Mouse (Mus musculus) stomach, embryonic 15.5 days (tissue): ENCODE results near the gene Nap1l1. TPM values are rescaled to one million over a fixed set of nuclear protein-coding genes. Genes with fewer than 3 reads are reported as not detected.
A peak's percentile ranks its signal among the peaks of the same experiment; 100 is the strongest.
"Not testable (repeated sequence)": the region's sequence is repeated elsewhere in the genome, so short reads cannot be mapped to it uniquely, and the experiment has no call there.

Experiments used
- ATAC-seq: fragments of 200-750 bp; cut with Nextera tagmentation; 2 replicates; pipeline ENCODE4 v1.8.0; 2017; ENCODE audit warnings: low read depth, moderate number of reproducible peaks, moderate TSS enrichment; ENCODE audit not compliant: insufficient read depth, low FRiP score
- H3K27ac ChIP-seq: fragments of 300-500 bp; sonication (generic); 2 replicates; pipeline ENCODE4 v1.5.1; 2015; ENCODE audit warnings: mild to moderate bottlenecking, inconsistent platforms
- H3K27me3 ChIP-seq: fragments of 300-500 bp; sonication (generic); replicated peaks from 2 replicates; pipeline ENCODE4 v1.6.1; 2015; ENCODE audit warnings: inconsistent platforms
- H3K36me3 ChIP-seq: fragments of 300-500 bp; sonication (generic); 2 replicates; pipeline ENCODE4 v1.6.1; 2015; ENCODE audit warnings: inconsistent platforms
- H3K4me1 ChIP-seq: fragments of 300-500 bp; sonication (generic); 2 replicates; pipeline ENCODE4 v1.6.1; 2015; ENCODE audit warnings: inconsistent platforms
- H3K4me2 ChIP-seq: fragments of 300-500 bp; sonication (generic); 2 replicates; pipeline ENCODE4 v1.6.1; 2015; ENCODE audit warnings: mild to moderate bottlenecking, inconsistent platforms
- H3K4me3 ChIP-seq: fragments of 300-500 bp; sonication (generic); replicated peaks from 2 replicates; pipeline ENCODE4 v1.5.1; 2015; ENCODE audit warnings: inconsistent platforms
- H3K9ac ChIP-seq: fragments of 300-500 bp; sonication (generic); 2 replicates; pipeline ENCODE4 v1.6.1; 2015; ENCODE audit warnings: inconsistent platforms
- H3K9me3 ChIP-seq: fragments of 300-500 bp; sonication (generic); 2 replicates; pipeline ENCODE4 v1.6.1; 2016; ENCODE audit warnings: inconsistent platforms
- WGBS: fragments of 180-500 bp; shearing (Covaris S2); methylation state at CpG from one replicate; pipeline ENCODE4 v1.1.7; 2015; 5-methylcytosine and 5-hydroxymethylcytosine counted together
- polyA plus RNA-seq: library from polyadenylated mRNA; unstranded; fragments of >200 nt; fragmentation: Nextera tagmentation; extraction: Ambion mirVana; gene quantifications from 2 replicates; pipeline ENCODE4 v1.2.1, GENCODE M21; 2015

The Nap1l1 gene
- 188 and 214 TPM in 2 replicates for polyA plus RNA-seq

DNA sequence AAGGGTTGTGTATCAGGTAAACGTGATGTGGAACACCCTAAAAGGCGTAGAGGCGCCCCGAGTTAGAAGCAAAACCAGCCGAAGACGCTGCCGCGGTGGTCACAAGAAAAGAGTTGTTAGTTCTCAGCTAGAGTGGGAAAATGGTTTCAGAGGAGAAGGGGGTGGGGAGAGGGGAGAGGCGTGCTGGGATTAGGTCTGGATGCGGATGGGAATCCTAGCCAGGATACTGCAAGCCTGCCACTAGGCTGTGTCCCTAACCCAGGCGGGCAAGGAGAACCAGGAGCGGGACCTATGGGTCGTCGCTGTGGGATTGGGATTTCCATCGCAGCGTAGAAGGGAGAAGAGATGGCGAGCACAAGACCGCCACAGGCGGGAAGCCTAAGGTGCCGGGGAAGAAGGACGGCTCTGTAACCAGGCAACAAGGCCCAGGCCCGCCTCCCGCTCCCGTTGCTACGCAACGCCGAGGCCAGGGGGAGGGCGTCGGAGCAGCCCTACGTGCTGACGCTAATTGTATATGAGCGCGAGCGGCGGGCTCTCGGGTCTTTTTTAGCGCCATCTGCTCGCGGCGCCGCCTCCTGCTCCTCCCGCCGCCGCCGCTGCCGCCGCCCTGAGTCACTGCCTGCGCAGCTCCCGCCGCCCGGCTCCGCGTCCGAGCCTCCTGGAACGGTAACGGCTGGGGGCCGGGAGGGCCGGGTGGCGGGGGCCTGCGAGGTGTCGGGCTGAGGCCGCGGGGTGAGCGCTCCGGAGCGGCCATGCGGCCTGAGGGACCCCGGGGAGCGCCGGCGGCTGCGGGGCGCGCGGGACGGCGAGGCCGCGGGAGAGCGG, at the start of gene Nap1l1:
Nap1l1 (plus strand) TSS at position 538 of the 825 bp plus-strand sequence.
- Histone ChIP-seq H3K9ac (peak within 1 kb of the TSS; percentile 64), H3K4me3 (peak within 1 kb of the TSS; percentile 82), H3K4me1 (peaks cover 21% of the 10 kb centered on the region; the same call in 1 of the 2 replicates), H3K27me3 (no peaks in the 10 kb centered on the region), H3K27ac (peak within 1 kb of the TSS; percentile 87), H3K4me2 (peak within 1 kb of the TSS; percentile 88), H3K9me3 (no peaks in the 10 kb centered on the region), H3K36me3 (no peaks in the 10 kb centered on the region)
- WGBS, result under 1% methylated on average over 75 of the region's 80 CpGs
- peak; percentile 99 for ATAC-seq

DNA sequence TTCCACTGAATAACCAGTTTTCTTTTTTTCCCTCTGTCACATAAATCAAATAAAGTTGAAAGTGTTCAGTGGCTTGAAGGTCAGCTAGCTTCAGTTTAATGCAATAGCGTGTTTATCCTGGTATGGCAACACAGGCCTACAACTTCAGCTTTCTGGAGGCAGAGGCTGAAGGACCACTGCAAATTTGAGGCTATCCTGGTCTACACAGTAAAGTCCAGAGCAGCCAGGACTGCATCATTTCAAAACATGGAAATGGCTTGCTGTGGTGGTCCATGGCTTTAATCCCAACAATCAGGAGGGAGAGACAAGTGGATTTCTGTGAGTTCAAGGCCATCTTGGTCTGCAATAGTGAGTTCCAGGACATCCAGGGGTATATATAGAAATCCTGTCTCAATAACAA, 46.5 kb upstream of the Nap1l1 start:
- Histone ChIP-seq H3K4me1 (no peaks in the 10 kb centered on the region), H3K4me3 (no peak overlapping the region), H3K9me3 (no peaks in the 10 kb centered on the region), H3K36me3 (no peaks in the 10 kb centered on the region), H3K9ac (no peak overlapping the region), H3K27ac (no peak overlapping the region), H3K4me2 (no peak overlapping the region), H3K27me3 (no peaks in the 10 kb centered on the region)
- WGBS, result 73% methylated on average over 1 of the region's 1 CpGs
- no peak for ATAC-seq

GRCm38 (mm10) chr10:111433502-111433901, 39.5 kb upstream of the Nap1l1 start:
- Histone ChIP-seq H3K27me3 (no peaks in the 10 kb centered on the region), H3K27ac (no peak overlapping the region), H3K9ac (no peak overlapping the region), H3K4me2 (no peak overlapping the region), H3K36me3 (no peaks in the 10 kb centered on the region), H3K9me3 (no peaks in the 10 kb centered on the region), H3K4me1 (no peaks in the 10 kb centered on the region), H3K4me3 (no peak overlapping the region)
- 86% methylated on average over 3 of the region's 3 CpGs for WGBS
- ATAC-seq, result no peak

DNA sequence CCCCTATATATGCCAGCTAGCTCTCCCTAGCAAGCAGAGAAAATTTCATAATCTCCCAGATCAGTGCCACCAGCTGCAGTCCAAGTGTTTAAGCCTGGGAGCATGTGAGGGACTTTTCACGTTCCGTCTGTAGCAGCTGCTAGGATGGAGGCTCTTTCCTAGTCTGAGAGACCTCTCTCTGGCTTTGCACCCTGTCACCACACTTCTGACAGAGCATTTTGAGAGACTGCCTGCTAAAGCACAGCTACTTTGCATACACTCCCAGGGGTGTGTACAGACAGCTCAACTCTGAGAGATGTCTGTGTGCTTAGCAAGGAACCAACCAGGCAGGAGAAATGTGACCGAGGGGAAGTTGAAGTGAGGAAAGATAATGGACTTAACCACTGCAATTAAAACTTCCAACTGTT, 32.0 kb upstream of the Nap1l1 start:
- Histone ChIP-seq H3K4me2 (no peak overlapping the region), H3K27ac (no peak overlapping the region), H3K4me1 (no peaks in the 10 kb centered on the region), H3K4me3 (no peak overlapping the region), H3K27me3 (no peaks in the 10 kb centered on the region), H3K36me3 (no peaks in the 10 kb centered on the region), H3K9ac (no peak overlapping the region), H3K9me3 (no peaks in the 10 kb centered on the region)
- no peak for ATAC-seq
- 64% methylated on average over 3 of the region's 3 CpGs for WGBS

DNA sequence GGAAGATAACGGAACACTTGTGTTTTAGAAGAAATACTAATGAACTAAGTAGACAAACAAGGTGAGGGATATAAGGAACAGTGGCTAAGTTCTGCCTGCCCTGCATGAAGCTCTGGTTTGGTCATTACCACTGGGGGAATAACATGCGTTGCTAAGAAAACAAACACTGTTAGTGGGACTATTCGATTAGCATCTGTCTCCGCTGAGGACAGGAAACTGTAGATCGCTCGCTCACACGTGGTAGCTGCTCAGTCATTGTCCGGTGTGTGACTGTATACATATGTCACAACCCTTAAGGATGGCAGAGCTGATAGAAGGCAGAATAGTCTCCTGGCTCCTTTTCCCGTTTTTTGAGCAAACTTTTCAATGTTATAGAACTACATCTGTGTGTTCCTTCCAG, 28.8 kb upstream of the Nap1l1 start:
- 50% methylated on average over 9 of the region's 9 CpGs for WGBS
- Histone ChIP-seq H3K27ac (no peak overlapping the region), H3K4me3 (no peak overlapping the region), H3K9ac (no peak overlapping the region), H3K4me1 (no peaks in the 10 kb centered on the region), H3K27me3 (no peaks in the 10 kb centered on the region), H3K4me2 (no peak overlapping the region), H3K36me3 (no peaks in the 10 kb centered on the region), H3K9me3 (no peaks in the 10 kb centered on the region)
- no peak for ATAC-seq

- Histone ChIP-seq H3K36me3 (no peaks in the 10 kb centered on the region), H3K4me3 (no peak overlapping the region), H3K27me3 (no peaks in the 10 kb centered on the region), H3K27ac (no peak overlapping the region), H3K4me1 (no peaks in the 10 kb centered on the region), H3K4me2 (no peak overlapping the region), H3K9me3 (no peaks in the 10 kb centered on the region), H3K9ac (no peak overlapping the region)
- 35% methylated on average over 9 of the region's 9 CpGs for WGBS
- ATAC-seq, result no peak
These were observed 26.9 kb upstream of the Nap1l1 start for GRCm38 (mm10) chr10:111445939-111446671.

DNA sequence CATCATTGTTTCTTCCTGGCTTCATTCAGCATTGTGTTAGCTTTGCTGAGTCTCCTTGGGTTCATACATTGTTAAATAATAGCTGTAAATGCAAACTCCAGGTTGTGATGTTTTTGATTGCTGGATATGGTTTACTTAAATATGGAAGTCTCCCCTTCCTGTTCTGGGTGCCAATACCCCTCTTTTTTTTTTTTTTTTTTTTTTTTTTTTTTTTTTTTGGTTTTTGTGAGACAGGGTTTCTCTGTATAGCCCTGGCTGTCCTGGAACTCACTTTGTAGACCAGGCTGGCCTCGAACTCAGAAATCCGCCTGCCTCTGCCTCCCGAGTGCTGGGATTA, 26.4 kb upstream of the Nap1l1 start:
- H3K9me3 ChIP-seq, ATAC-seq: not testable (repeated sequence)

GRCm38 (mm10) chr10:111449662-111450061, 23.4 kb upstream of the Nap1l1 start:
- H3K4me1 ChIP-seq, H3K27me3 ChIP-seq, H3K36me3 ChIP-seq, H3K9me3 ChIP-seq, ATAC-seq, H3K4me3 ChIP-seq, H3K27ac ChIP-seq, H3K9ac ChIP-seq, H3K4me2 ChIP-seq: not testable (repeated sequence)
- 68% methylated on average over 5 of the region's 5 CpGs for WGBS

More for the DNA sequence above, 26.4 kb upstream of the Nap1l1 start:
- not testable (repeated sequence) for H3K4me1 ChIP-seq, H3K4me2 ChIP-seq, H3K9ac ChIP-seq, H3K4me3 ChIP-seq, H3K27ac ChIP-seq, H3K27me3 ChIP-seq, H3K36me3 ChIP-seq
- WGBS, result 87% methylated on average over 3 of the region's 3 CpGs

DNA sequence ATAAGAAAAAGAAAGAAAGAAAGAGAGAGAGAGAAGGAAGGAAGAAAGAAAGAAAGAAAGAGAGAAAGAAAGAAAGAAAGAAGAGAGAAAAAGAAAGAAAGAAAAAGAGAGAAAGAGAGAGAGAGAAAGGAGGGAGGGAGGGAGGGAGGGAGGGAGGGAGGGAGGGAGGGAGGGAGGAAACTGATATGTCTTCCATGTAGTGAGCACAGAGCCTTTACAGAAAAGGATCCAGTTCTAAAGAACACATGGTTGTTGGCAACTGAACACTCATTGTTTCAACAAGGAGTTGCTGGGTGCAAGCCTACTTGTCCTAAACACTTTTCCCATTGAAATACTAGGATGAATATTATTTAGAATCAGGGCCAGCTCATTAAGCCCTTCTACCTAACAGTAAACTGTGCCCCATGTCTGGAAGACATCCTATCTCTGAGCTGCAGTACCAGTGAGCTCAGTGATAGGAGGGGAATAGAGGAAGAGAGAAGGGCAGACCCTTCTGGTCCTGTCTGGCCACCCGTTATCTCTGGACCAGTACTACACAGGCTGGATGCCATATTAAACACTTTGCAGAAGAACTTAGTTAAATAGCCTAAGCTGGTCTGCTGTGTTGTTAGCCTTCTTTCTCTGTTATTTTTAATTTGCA, 21.2 kb upstream of the Nap1l1 start:
- no peak overlapping the region for H3K9ac ChIP-seq
- no peaks in the 10 kb centered on the region for H3K36me3 ChIP-seq
- H3K27me3 ChIP-seq, result no peaks in the 10 kb centered on the region
- WGBS, result 84% methylated on average over 1 of the region's 1 CpGs
- no peak overlapping the region for H3K27ac ChIP-seq
- no peaks in the 10 kb centered on the region for H3K4me1 ChIP-seq
- H3K9me3 ChIP-seq, result no peaks in the 10 kb centered on the region
- no peak overlapping the region for H3K4me3 ChIP-seq
- H3K4me2 ChIP-seq, result no peak overlapping the region
- ATAC-seq, result no peak

DNA sequence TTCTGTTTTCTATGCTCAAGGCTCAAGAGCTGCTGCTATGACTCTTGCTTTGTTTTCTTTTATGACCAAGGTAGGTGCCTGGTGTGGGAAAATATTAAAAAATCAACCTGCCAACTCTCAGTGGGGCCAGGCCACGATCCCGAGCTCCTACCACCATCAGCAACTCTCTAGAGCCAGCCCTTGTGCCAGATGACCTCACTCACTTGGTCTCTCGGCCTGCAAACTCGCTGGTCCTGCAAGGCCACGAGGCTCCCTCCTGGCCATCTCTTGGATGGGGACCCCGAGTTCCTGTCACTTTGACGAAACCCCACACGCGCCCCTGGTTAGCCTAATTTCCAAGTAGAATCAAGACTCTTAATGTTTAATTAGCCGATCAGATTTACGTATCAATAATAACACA, 20.6 kb upstream of the Nap1l1 start:
- Histone ChIP-seq H3K4me3 (no peak overlapping the region), H3K9ac (no peak overlapping the region), H3K4me2 (no peak overlapping the region), H3K9me3 (no peaks in the 10 kb centered on the region), H3K27ac (no peak overlapping the region), H3K27me3 (no peaks in the 10 kb centered on the region), H3K4me1 (no peaks in the 10 kb centered on the region), H3K36me3 (no peaks in the 10 kb centered on the region)
- no peak for ATAC-seq
- WGBS, result 84% methylated on average over 11 of the region's 11 CpGs

DNA sequence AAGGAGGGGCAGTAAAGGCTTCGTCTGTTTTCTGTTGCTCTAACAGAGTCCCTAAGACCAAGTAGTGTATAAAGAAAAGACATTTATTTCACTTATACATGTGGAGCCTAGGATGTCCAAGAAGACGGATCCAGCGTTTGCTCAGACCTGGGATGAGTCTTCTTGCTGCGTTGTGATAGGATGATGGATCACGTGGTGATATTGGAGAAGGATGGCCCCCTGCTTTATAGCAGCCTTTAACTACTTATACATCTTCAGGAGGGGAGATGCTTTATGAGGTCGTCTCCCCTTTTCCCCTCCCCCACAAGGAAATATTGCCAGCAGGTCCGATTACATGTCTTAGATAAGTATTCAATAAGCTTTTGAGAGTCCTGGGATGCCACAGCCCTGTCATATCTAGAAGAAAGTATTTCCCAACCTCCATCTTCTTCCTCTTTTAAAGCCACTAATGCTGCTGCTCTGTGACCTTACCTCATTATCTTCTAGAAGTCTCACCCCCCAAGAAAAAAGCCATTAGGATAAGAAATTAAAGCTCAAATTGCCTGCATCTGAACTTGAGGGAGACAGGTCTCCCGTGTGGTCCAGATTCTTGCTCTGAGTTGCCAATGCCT, 18.2 kb upstream of the Nap1l1 start:
- no peaks in the 10 kb centered on the region for H3K9me3 ChIP-seq
- no peaks in the 10 kb centered on the region for H3K27me3 ChIP-seq
- no peak overlapping the region for H3K27ac ChIP-seq
- H3K36me3 ChIP-seq, result no peaks in the 10 kb centered on the region
- no peak overlapping the region for H3K4me2 ChIP-seq
- 57% methylated on average over 8 of the region's 8 CpGs for WGBS
- no peak overlapping the region for H3K9ac ChIP-seq
- ATAC-seq, result no peak
- H3K4me3 ChIP-seq, result no peak overlapping the region
- H3K4me1 ChIP-seq, result no peaks in the 10 kb centered on the region

DNA sequence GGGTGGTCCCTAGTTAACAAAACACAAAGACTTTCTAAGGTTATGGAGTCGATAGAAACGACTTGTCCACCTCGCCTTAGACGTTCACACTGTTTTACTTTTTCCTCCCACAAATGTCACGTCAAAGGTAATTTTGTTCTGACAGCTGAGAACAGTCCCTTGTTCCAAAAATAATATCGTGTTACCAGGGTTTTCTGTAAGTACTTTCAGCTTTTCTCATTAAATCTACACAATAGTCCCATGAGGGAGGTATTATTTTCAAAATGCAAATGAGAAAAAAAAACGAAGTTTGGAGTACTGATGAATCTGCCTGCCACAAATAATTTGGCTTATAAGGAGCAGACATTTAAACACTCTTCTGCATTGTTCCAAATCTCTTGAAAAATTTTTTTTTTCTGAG, 14.9 kb upstream of the Nap1l1 start:
- Histone ChIP-seq H3K4me1 (no peaks in the 10 kb centered on the region), H3K4me3 (no peak overlapping the region), H3K36me3 (no peaks in the 10 kb centered on the region), H3K4me2 (no peak overlapping the region), H3K9me3 (no peaks in the 10 kb centered on the region), H3K9ac (no peak overlapping the region), H3K27me3 (no peaks in the 10 kb centered on the region), H3K27ac (no peak overlapping the region)
- 80% methylated on average over 7 of the region's 7 CpGs for WGBS
- ATAC-seq, result no peak
